Mouse (Mus musculus) embryonic facial prominence, embryonic 14.5 days (tissue): ENCODE results near the gene Gm42742. TPM values are rescaled to one million over a fixed set of nuclear protein-coding genes. Genes with fewer than 3 reads are reported as not detected.

Experiments
- ATAC-seq: fragments of 200-750 bp; cut with Nextera tagmentation; 2 replicates; pipeline ENCODE4 v1.8.0; 2017; ENCODE audit warnings: low read depth, moderate number of reproducible peaks, moderate TSS enrichment
- DNase-seq: peaks from one replicate; pipeline ENCODE4 v3.0.0-alpha.2; 2015; ENCODE audit warnings: low spot score
- H3K27ac ChIP-seq: fragments of 300-500 bp; sonication (generic); replicated peaks from 2 replicates; pipeline ENCODE4 v1.5.1; 2014; ENCODE audit warnings: low read depth, mild to moderate bottlenecking, low read length, moderate library complexity
- H3K27me3 ChIP-seq: fragments of 300-500 bp; sonication (generic); replicated peaks from 2 replicates; pipeline ENCODE4 v1.6.1; 2014; ENCODE audit warnings: low read length; ENCODE audit not compliant: control insufficient read depth, insufficient read depth
- H3K36me3 ChIP-seq: fragments of 300-500 bp; sonication (generic); 2 replicates; pipeline ENCODE4 v1.6.1; 2014; ENCODE audit warnings: low read length, mixed read lengths; ENCODE audit not compliant: control insufficient read depth, insufficient read depth
- H3K4me1 ChIP-seq: fragments of 300-500 bp; sonication (generic); 2 replicates; pipeline ENCODE4 v1.6.1; 2014; ENCODE audit warnings: antibody characterized with exemption, low read length; ENCODE audit not compliant: control insufficient read depth, insufficient read depth
- H3K4me2 ChIP-seq: fragments of 300-500 bp; sonication (generic); 2 replicates; pipeline ENCODE4 v1.6.1; 2014; ENCODE audit warnings: low read depth, mild to moderate bottlenecking, low read length, moderate library complexity, mixed read lengths
- H3K4me3 ChIP-seq: fragments of 300-500 bp; sonication (generic); 2 replicates; pipeline ENCODE4 v1.5.1; 2014; ENCODE audit warnings: low read depth, mild to moderate bottlenecking, low read length
- H3K9ac ChIP-seq: fragments of 300-500 bp; sonication (generic); 2 replicates; pipeline ENCODE4 v1.6.1; 2014; ENCODE audit warnings: low read depth, mild to moderate bottlenecking, low read length, moderate library complexity, mixed read lengths
- H3K9me3 ChIP-seq: fragments of 300-500 bp; sonication (generic); 2 replicates; pipeline ENCODE4 v1.6.1; 2016; ENCODE audit warnings: low read length; ENCODE audit not compliant: control insufficient read depth
- WGBS: fragments of 180-500 bp; shearing (Covaris S2); extraction: QIAGEN DNeasy Blood & Tissue Kit; methylation state at CpG from one replicate; pipeline ENCODE4 v1.1.7; 2014; 5-methylcytosine and 5-hydroxymethylcytosine counted together
- polyA plus RNA-seq: library from polyadenylated mRNA; unstranded; fragments of >200 nt; fragmentation: Nextera tagmentation; extraction: Ambion mirVana; gene quantifications from 2 replicates; pipeline ENCODE4 v1.2.1, GENCODE M21; 2014

Gm42742 gene
- polyA plus RNA-seq, 1 experiment from 2014 or later: 53.5 TPM

DNA sequence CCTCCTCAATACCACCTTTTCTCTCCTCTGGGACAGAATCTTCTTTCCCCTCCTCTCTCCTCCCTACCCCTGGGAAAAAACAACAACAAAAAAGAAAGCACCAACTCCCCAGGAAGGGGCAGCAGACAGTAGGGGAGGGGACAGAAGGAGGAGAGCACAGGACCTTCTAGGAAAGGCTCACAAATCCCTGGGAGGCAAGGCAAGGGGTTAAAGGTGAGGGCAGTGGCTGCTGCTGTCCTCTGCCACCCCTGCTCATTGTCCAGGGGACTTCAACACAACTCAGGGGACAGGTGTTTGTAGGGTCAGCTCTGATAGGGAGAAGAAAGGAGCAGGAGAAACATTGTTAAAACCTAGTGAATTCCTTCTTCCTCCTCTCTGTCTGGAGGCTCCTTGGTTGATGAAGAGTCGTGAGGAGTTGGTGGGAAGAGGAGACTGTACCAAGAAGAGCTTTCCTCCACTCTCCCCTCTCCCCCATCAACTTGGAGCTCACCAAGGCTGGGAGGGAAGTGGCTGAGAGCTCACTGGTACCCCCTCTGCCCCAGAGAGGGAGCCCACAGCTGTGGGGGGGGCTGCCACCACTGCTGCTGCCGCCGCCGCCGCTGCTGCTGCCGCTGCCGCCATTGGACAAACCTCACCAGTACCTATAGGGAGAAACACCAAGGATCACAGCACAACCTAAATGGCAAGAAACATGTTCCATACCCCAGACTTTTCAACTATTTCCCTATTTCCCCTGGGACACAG is 1.8 kb upstream of the Gm42742 start:
- Histone ChIP-seq H3K4me3 (no peak overlapping the region), H3K27me3 (no peaks in the 10 kb centered on the region), H3K27ac (no peak overlapping the region), H3K9me3 (no peaks in the 10 kb centered on the region), H3K4me1 (peaks cover 34% of the 10 kb centered on the region), H3K36me3 (peaks cover 30% of the 10 kb centered on the region), H3K4me2 (peak overlapping the region; percentile 79), H3K9ac (peak overlapping the region; percentile 98; the same call in 1 of the 2 replicates)
- 59% methylated on average over 3 of the region's 7 CpGs for WGBS
- DNase-seq (no peak), ATAC-seq (no peak)

DNA sequence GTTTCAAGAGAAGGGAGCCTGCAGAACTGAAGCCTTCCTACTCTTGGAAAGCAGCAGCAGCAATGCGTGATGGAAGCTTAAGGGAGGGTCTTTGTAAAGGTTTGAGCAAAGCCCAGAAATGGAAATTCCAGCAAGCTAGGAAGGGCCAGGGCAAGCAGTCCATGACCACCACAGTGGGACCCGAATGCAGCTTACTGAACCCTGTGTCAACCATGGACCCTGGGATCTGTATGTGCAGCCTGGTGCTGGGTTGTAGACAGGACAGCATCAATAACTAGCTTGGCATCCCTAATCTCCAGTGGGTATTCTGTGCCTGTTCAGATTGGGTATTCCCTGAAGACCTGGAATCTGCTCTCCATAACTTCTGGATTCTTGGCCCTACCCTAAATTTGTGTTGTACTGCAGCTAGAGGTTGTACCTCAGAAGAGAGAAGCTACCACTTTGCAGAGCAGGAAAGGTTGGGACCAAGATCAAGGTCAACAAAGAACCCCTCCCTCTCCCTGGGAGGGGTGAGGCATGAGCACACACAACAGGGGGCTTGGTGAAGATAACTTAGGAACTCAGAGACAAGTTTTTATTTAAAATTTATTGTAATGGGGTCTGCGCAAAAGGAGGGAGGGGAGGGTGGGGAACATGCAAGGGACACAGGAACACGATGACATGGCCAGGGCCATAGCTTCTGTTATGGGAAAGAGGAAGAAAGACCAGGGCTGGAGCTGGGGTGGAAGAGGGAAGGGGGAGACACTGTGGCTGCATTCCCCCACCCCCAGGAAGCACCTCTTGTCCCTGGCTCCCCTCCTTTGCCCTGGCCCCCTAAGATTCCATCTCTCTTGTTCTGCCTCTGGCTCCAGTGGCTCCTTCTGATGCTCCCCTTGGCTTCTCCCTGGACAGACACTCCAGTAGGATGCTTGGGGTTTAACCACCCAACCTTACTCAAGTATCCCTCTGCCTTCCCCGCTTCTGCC is 948 bp upstream of the Gm42742 start:
- no peak for ATAC-seq

DNA sequence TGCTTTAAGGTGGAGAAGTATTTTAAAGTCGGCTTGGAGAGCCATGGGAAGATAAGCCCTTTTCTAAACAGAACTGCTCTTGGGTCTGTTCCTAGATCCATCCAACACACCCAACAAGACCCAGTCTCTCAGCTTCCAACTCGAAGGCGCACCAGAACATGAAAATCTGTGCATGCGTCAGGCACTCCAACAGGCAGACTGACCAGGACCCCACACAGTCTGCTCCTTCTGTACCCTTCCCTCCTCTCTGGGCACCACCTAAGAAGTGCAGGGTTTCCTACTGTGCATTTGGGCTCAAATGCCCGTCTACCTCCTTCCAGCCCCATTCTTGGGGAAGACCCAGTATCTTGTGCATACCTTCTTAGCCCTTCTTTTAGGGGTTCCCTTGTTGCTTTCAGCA is 406 bp downstream of the Gm42742 start:
- 36% methylated on average over 5 of the region's 5 CpGs for WGBS

More for the DNA sequence above, 948 bp upstream of the Gm42742 start:
- 38% methylated on average over 5 of the region's 5 CpGs for WGBS
- H3K9ac ChIP-seq: peak overlapping the region; percentile 78
- peaks cover 36% of the 10 kb centered on the region for H3K4me1 ChIP-seq
- H3K27me3 ChIP-seq: no peaks in the 10 kb centered on the region
- peaks cover 30% of the 10 kb centered on the region for H3K36me3 ChIP-seq
- H3K9me3 ChIP-seq: no peaks in the 10 kb centered on the region
- H3K4me2 ChIP-seq: peak overlapping the region; percentile 83
- peak overlapping the region; percentile 84 for H3K27ac ChIP-seq
- peak; percentile 38 for DNase-seq
- H3K4me3 ChIP-seq: peak overlapping the region; percentile 59

DNA sequence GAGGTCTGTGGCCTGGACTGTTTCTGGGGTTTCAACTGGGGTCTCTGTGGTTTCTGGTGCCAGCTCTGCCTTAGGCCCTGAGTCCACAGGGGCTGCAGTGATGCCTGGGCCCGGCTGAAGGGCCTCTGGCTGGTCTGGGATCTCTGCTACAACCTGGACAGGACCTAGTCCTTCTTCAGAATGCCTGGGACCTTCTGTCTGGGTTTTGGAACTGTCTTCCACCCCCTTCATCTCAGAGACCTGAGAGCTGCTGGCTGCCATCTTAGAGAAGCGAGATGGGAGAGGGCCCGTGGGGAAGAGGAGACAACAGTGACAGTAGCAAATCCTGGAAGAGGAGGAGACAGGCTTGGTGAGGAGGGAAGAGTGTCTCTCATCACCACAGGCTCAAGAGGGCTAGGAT is 866 bp downstream of the Gm42742 start:
- H3K4me1 ChIP-seq: peaks cover 41% of the 10 kb centered on the region
- peak overlapping the region; percentile 59 for H3K4me3 ChIP-seq
- no peaks in the 10 kb centered on the region for H3K27me3 ChIP-seq
- ATAC-seq (no peak), DNase-seq (no peak)
- peak overlapping the region; percentile 84 for H3K27ac ChIP-seq
- no peaks in the 10 kb centered on the region for H3K9me3 ChIP-seq
- peaks cover 37% of the 10 kb centered on the region for H3K36me3 ChIP-seq
- peak overlapping the region; percentile 83 for H3K4me2 ChIP-seq
- WGBS: 40% methylated on average over 3 of the region's 3 CpGs
- peak overlapping the region; percentile 78 for H3K9ac ChIP-seq

More for the DNA sequence above, 406 bp downstream of the Gm42742 start:
- Histone ChIP-seq H3K36me3 (peaks cover 36% of the 10 kb centered on the region), H3K9me3 (no peaks in the 10 kb centered on the region), H3K4me2 (peak overlapping the region; percentile 83), H3K4me3 (peak overlapping the region; percentile 59), H3K4me1 (peaks cover 41% of the 10 kb centered on the region), H3K27me3 (no peaks in the 10 kb centered on the region), H3K27ac (peak overlapping the region; percentile 84), H3K9ac (peak overlapping the region; percentile 78)
- no peak for DNase-seq
- ATAC-seq: no peak

DNA sequence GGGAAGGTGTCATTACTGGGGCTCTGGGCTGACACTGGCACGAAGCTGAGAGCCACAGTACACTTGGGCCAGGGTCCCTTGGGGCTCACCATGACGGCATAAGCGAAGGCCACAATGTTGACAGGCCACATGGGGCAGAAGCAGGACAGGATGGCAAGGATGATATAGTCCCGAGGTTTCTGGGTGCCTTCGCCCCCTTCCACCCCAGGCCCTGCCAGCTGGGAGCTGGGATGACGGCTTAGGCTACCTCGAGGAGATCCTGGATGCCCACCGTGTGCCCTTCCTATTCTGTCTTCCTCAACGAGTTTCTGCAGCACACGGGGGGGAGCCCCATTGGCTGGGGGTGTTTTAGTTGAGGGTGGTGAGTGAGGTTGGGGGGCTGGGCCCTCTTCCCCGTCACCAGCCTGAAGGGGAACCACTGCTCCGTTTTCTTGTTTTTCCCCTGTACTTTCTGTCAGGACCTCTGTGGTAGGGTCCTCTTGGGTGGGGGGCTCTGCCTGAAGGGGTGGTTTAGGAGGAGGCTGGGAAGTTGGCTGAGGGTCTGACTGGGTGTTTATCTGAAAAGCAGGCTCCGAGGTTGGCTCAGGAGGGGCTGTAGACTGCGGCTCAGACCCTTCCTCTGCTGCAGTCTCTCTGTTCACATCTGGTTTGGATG is 1.5 kb downstream of the Gm42742 start:
- WGBS: 55% methylated on average over 10 of the region's 14 CpGs
- ATAC-seq (no peak), DNase-seq (no peak)
- Histone ChIP-seq H3K4me3 (peak overlapping the region; percentile 59), H3K27ac (peak overlapping the region; percentile 84), H3K36me3 (peaks cover 40% of the 10 kb centered on the region), H3K4me2 (peak overlapping the region; percentile 83), H3K4me1 (peaks cover 41% of the 10 kb centered on the region), H3K9ac (peak overlapping the region; percentile 78), H3K27me3 (no peaks in the 10 kb centered on the region), H3K9me3 (no peaks in the 10 kb centered on the region)

DNA sequence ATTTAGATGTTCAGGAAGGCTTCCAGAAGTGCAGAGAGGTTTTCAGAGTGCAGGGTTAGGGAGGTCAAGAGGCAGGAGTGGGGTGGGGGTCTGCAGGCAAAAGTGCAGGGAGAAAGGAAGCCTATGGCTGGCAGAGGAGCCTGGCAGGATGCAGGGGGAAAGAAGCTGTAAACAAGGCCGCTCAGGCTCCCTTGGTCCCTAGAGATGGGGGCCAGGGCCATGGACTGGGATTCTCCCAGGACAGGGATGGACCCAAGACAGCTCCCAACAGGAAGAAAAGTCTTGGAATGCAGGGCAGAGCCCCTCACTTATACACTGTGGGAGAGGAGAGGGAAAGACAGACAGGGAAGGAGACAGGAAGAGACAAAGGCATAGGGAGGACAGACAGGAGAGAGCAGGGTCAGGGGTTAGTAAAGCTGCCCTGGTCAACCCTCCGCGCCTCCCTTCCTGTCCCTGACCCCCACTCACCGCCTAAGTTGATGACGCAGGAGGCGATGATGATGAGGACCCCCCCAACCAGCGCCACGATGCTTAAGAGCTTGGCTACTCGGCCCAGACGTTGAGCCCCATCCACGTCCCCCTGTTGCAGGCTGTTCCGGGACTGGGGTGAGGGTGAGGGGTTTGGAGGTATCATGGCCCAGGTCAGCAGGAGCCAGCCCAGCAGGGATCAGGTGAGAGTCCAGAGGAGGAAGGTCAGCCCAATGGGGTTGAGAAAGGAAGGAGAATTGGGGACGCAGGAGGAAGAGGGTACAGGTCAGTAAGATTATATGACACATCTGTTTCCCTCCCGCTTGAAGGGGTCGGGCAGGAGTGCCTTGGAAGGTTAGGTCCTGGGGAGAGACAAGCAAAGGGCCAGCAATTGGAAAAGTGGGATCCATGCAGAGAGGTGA is 2.2 kb downstream of the Gm42742 start:
- WGBS: 57% methylated on average over 14 of the region's 15 CpGs
- Histone ChIP-seq H3K9me3 (no peaks in the 10 kb centered on the region), H3K27me3 (no peaks in the 10 kb centered on the region), H3K36me3 (peaks cover 40% of the 10 kb centered on the region), H3K27ac (peak overlapping the region; percentile 77), H3K4me2 (peak overlapping the region; percentile 83), H3K9ac (peak overlapping the region; percentile 80), H3K4me3 (peak overlapping the region; percentile 73), H3K4me1 (peaks cover 37% of the 10 kb centered on the region)
- no peak for ATAC-seq
- DNase-seq: no peak

DNA sequence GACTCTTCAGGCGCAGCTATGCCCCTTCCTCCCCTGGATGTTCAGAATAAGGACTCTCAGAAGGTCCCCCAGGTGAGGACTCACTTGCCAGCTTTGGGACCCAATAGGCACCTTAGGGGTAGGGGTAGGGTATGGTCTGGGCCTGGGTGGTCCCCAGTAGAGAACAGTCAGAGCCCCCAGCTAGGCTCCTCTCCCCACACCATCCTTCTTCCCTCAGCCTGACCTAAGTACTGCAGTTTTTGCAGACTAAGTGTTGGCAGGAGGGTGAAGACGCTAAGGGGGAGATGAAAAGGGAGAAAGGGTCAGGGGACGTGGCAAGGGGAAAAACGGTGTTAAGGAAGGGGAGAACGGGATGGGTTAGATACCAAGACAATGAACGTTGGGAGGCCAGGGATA is 2.9 kb downstream of the Gm42742 start:
- Histone ChIP-seq H3K9me3 (no peaks in the 10 kb centered on the region), H3K36me3 (peaks cover 40% of the 10 kb centered on the region), H3K4me1 (peaks cover 30% of the 10 kb centered on the region), H3K4me2 (peak overlapping the region; percentile 83), H3K9ac (peak overlapping the region; percentile 80), H3K27ac (peak overlapping the region; percentile 77), H3K4me3 (peak overlapping the region; percentile 73), H3K27me3 (no peaks in the 10 kb centered on the region)
- no peak for ATAC-seq
- 50% methylated on average over 6 of the region's 6 CpGs for WGBS
- DNase-seq: no peak
